Mouse (Mus musculus): ENCODE measurements at regions not wholly inside any gene's neighbourhood (a gene's known extent, or its start where the extent isn't known, plus 50 kb on each side); places are given as distances from the start of the nearest gene placed in this dataset.
"Not testable (repeated sequence)": the region's sequence is repeated elsewhere in the genome, so short reads cannot be mapped to it uniquely, and the experiment has no call there.

GRCm38 (mm10) chr16:86823496-86823895 lies 530.5 kb upstream of the N6amt1 start:
- no peak for ATAC-seq (replicated peaks; ENCODE audit: low FRiP score, low TSS enrichment, poor library complexity, severe bottlenecking)

- peak; percentile 81 for ATAC-seq (replicated peaks; ENCODE audit: low FRiP score, low TSS enrichment, poor library complexity, severe bottlenecking)
Measured at GRCm38 (mm10) chr16:86821586-86821985, 532.4 kb upstream of the N6amt1 start.

- ATAC-seq (replicated peaks; ENCODE audit: low FRiP score, low TSS enrichment, poor library complexity, severe bottlenecking) = not testable (repeated sequence)
Measured at GRCm38 (mm10) chr16:86818639-86819038, 535.3 kb upstream of the N6amt1 start.

GRCm38 (mm10) chr16:86816763-86817593 lies 537.0 kb upstream of the N6amt1 start:
- ATAC-seq (replicated peaks; ENCODE audit: low FRiP score, low TSS enrichment, poor library complexity, severe bottlenecking) = no peak

GRCm38 (mm10) chr16:86816006-86816405 lies 538.0 kb upstream of the N6amt1 start:
- no peak for ATAC-seq (replicated peaks; ENCODE audit: low FRiP score, low TSS enrichment, poor library complexity, severe bottlenecking)

GRCm38 (mm10) chr16:86812692-86813091 lies 541.3 kb upstream of the N6amt1 start:
- ATAC-seq (replicated peaks; ENCODE audit: low FRiP score, low TSS enrichment, poor library complexity, severe bottlenecking) = no peak

GRCm38 (mm10) chr16:86808644-86809324 lies 545.2 kb upstream of the N6amt1 start:
- no peak for ATAC-seq (replicated peaks; ENCODE audit: low FRiP score, low TSS enrichment, poor library complexity, severe bottlenecking)

GRCm38 (mm10) chr16:86806374-86806773 lies 547.6 kb upstream of the N6amt1 start:
- ATAC-seq (replicated peaks; ENCODE audit: low FRiP score, low TSS enrichment, poor library complexity, severe bottlenecking) = no peak

GRCm38 (mm10) chr16:86776086-86776485 lies 577.9 kb upstream of the N6amt1 start:
- ATAC-seq (replicated peaks; ENCODE audit: low FRiP score, low TSS enrichment, poor library complexity, severe bottlenecking) = no peak

- ATAC-seq (replicated peaks; ENCODE audit: low FRiP score, low TSS enrichment, poor library complexity, severe bottlenecking) = no peak
Measured at GRCm38 (mm10) chr16:86772586-86772985, 581.4 kb upstream of the N6amt1 start.

- ATAC-seq (replicated peaks; ENCODE audit: low FRiP score, low TSS enrichment, poor library complexity, severe bottlenecking) = no peak
Measured at GRCm38 (mm10) chr16:86768912-86769311, 585.1 kb upstream of the N6amt1 start.

GRCm38 (mm10) chr16:86768355-86768754 lies 585.6 kb upstream of the N6amt1 start:
- ATAC-seq (replicated peaks; ENCODE audit: low FRiP score, low TSS enrichment, poor library complexity, severe bottlenecking) = no peak

- ATAC-seq (replicated peaks; ENCODE audit: low FRiP score, low TSS enrichment, poor library complexity, severe bottlenecking) = no peak
Measured at GRCm38 (mm10) chr16:86765974-86766373, 588.0 kb upstream of the N6amt1 start.

- no peak for ATAC-seq (replicated peaks; ENCODE audit: low FRiP score, low TSS enrichment, poor library complexity, severe bottlenecking)
Measured at GRCm38 (mm10) chr16:86741236-86741635, 612.7 kb upstream of the N6amt1 start.

- ATAC-seq (replicated peaks; ENCODE audit: low FRiP score, low TSS enrichment, poor library complexity, severe bottlenecking) = no peak
Measured at GRCm38 (mm10) chr16:86718982-86719771, 634.8 kb upstream of the N6amt1 start.

- ATAC-seq (replicated peaks; ENCODE audit: low FRiP score, low TSS enrichment, poor library complexity, severe bottlenecking) = no peak
Measured at GRCm38 (mm10) chr16:86718353-86718752, 635.6 kb upstream of the N6amt1 start.

- no peak for ATAC-seq (replicated peaks; ENCODE audit: low FRiP score, low TSS enrichment, poor library complexity, severe bottlenecking)
Measured at GRCm38 (mm10) chr16:86701700-86702099, 652.3 kb upstream of the N6amt1 start.

GRCm38 (mm10) chr16:86694497-86694896 lies 659.5 kb upstream of the N6amt1 start:
- ATAC-seq (replicated peaks; ENCODE audit: low FRiP score, low TSS enrichment, poor library complexity, severe bottlenecking) = no peak

- ATAC-seq (replicated peaks; ENCODE audit: low FRiP score, low TSS enrichment, poor library complexity, severe bottlenecking) = no peak
Measured at GRCm38 (mm10) chr16:86659154-86659553, 694.8 kb upstream of the N6amt1 start.

- ATAC-seq (replicated peaks; ENCODE audit: low FRiP score, low TSS enrichment, poor library complexity, severe bottlenecking) = no peak
Measured at GRCm38 (mm10) chr16:86647316-86647715, 706.7 kb upstream of the N6amt1 start.
